Mouse (Mus musculus) embryonic stem cell, embryonic (primary cell): ENCODE measurements at regions not wholly inside any gene's neighbourhood (a gene's known extent, or its start where the extent isn't known, plus 50 kb on each side); places are given as distances from the start of the nearest gene placed in this dataset.

ENCODE experiments used
- CTCF ChIA-PET, 4 experiments: fragments of 300-600 bp in 2 of 4; fragments of 350-600 bp in 2 of 4; sonication (Branson Sonifier 250); formaldehyde crosslinking; loops; one replicate each; lab custom pipeline; 2022; ENCODE audit warnings: inconsistent platforms in 2 of 4; lab: Charles Lee
- POLR2A ChIA-PET, 4 experiments: fragments of 300-600 bp in 2 of 4; fragments of 350-600 bp in 2 of 4; sonication (Branson Sonifier 250); formaldehyde crosslinking; loops; one replicate each; lab custom pipeline; 2022; ENCODE audit warnings: antibody characterized with exemption in 4 of 4, inconsistent platforms in 1 of 4; lab: Charles Lee

- ChIA-PET POLR2A (no interaction called here), CTCF (interaction anchor here in 1 of 4 experiments (2.5 kb wide), 1 partner anchor 8 kb away, joined by 5 read pairs; no protein-coding TSS in a partner anchor)
Observed at GRCm38 (mm10) chr8:26336906-26337650, 217.7 kb downstream of the Gm45692 start.

GRCm38 (mm10) chr8:26345078-26345477, 225.7 kb downstream of the Gm45692 start:
- CTCF ChIA-PET: interaction anchor here (0.6 to 1.6 kb wide), 40 partner anchors 9 to 1396 kb away, joined by 3 to 9 read pairs (median 4); partner anchors contain the start of gene Zfp703 (in 1 of the 4)

GRCm38 (mm10) chr8:26349231-26349630, 229.9 kb downstream of the Gm45692 start:
- CTCF ChIA-PET: no interaction called here
- POLR2A ChIA-PET: no interaction called here

More at GRCm38 (mm10) chr8:26345078-26345477, 225.7 kb downstream of the Gm45692 start:
- POLR2A ChIA-PET: interaction anchor here in 2 of 4 experiments (1.0 kb wide), 2 partner anchors 16 to 634 kb away, joined by 3 to 5 read pairs; no protein-coding TSS in a partner anchor

GRCm38 (mm10) chr8:26349854-26350253, 230.5 kb downstream of the Gm45692 start:
- CTCF ChIA-PET: no interaction called here
- POLR2A ChIA-PET: interaction anchor here in 1 of 4 experiments (0.7 to 1.2 kb wide), 2 partner anchors 13 to 57 kb away, joined by 3 to 4 read pairs; no protein-coding TSS in a partner anchor

- CTCF ChIA-PET: no interaction called here
- POLR2A ChIA-PET: interaction anchor here in 1 of 4 experiments (1.2 kb wide), 1 partner anchor 12 kb away, joined by 4 read pairs; no protein-coding TSS in a partner anchor
Observed at GRCm38 (mm10) chr8:26350616-26351015, 231.3 kb downstream of the Gm45692 start.

- POLR2A ChIA-PET: interaction anchor here in 1 of 4 experiments (0.6 to 2.7 kb wide), 2 partner anchors 11 to 80 kb away, joined by 4 to 10 read pairs; no protein-coding TSS in a partner anchor
Observed at GRCm38 (mm10) chr8:26351643-26352540, 232.6 kb downstream of the Gm45692 start.

GRCm38 (mm10) chr8:26352541-26353010, 233.2 kb downstream of the Gm45692 start:
- ChIA-PET POLR2A (interaction anchor here in 1 of 4 experiments (0.6 to 2.7 kb wide), 2 partner anchors 10 to 81 kb away, joined by 4 to 10 read pairs; no protein-coding TSS in a partner anchor), CTCF (interaction anchor here in 1 of 4 experiments (0.6 kb wide), 3 partner anchors 183 to 1167 kb away, joined by 3 to 4 read pairs (median 3); no protein-coding TSS in a partner anchor)

More at GRCm38 (mm10) chr8:26351643-26352540, 232.6 kb downstream of the Gm45692 start:
- CTCF ChIA-PET: interaction anchor here in 2 of 4 experiments (0.6 kb wide), 4 partner anchors 183 to 1167 kb away, joined by 3 to 4 read pairs (median 3); no protein-coding TSS in a partner anchor

- CTCF ChIA-PET: no interaction called here
- POLR2A ChIA-PET: interaction anchor here in 1 of 4 experiments (2.7 kb wide), 1 partner anchor 9 kb away, joined by 10 read pairs; no protein-coding TSS in a partner anchor
Observed at GRCm38 (mm10) chr8:26353476-26353875, 234.1 kb downstream of the Gm45692 start.

GRCm38 (mm10) chr8:26354516-26354915, 235.2 kb downstream of the Gm45692 start:
- POLR2A ChIA-PET: no interaction called here
- CTCF ChIA-PET: interaction anchor here in 3 of 4 experiments (0.6 to 1.1 kb wide), 4 partner anchors 9 to 1799 kb away, joined by 3 to 14 read pairs (median 3); no protein-coding TSS in a partner anchor

- CTCF ChIA-PET: interaction anchor here in 1 of 4 experiments (0.9 kb wide), 1 partner anchor 12 kb away, joined by 4 read pairs; no protein-coding TSS in a partner anchor
- POLR2A ChIA-PET: no interaction called here
Observed at GRCm38 (mm10) chr8:26356801-26357200, 237.5 kb downstream of the Gm45692 start.

- CTCF ChIA-PET: no interaction called here
- POLR2A ChIA-PET: no interaction called here
Observed at GRCm38 (mm10) chr8:26358711-26359136, 239.4 kb downstream of the Gm45692 start.

- ChIA-PET POLR2A (interaction anchor here in 1 of 4 experiments (0.7 to 2.6 kb wide), 5 partner anchors 10 to 900 kb away, joined by 3 to 10 read pairs (median 3); no protein-coding TSS in a partner anchor), CTCF (interaction anchor here in 2 of 4 experiments (0.6 to 1.6 kb wide), 5 partner anchors 10 to 289 kb away, joined by 3 to 6 read pairs (median 5); no protein-coding TSS in a partner anchor)
Observed at GRCm38 (mm10) chr8:26362366-26362765, 243.0 kb downstream of the Gm45692 start.

GRCm38 (mm10) chr8:26363616-26364015, 244.3 kb downstream of the Gm45692 start:
- CTCF ChIA-PET: interaction anchor here in 2 of 4 experiments (0.6 to 1.3 kb wide), 4 partner anchors 9 to 180 kb away, joined by 3 to 4 read pairs (median 4); no protein-coding TSS in a partner anchor
- POLR2A ChIA-PET: interaction anchor here in 3 of 4 experiments (0.7 to 2.6 kb wide), 5 partner anchors 11 to 568 kb away, joined by 3 to 10 read pairs (median 4); no protein-coding TSS in a partner anchor

GRCm38 (mm10) chr8:26364637-26365036, 245.3 kb downstream of the Gm45692 start:
- CTCF ChIA-PET: interaction anchor here in 1 of 4 experiments (0.8 kb wide), 1 partner anchor 16 kb away, joined by 3 read pairs; no protein-coding TSS in a partner anchor

GRCm38 (mm10) chr8:26380668-26381067, 261.3 kb downstream of the Gm45692 start:
- POLR2A ChIA-PET: no interaction called here
- CTCF ChIA-PET: interaction anchor here in 3 of 4 experiments (0.6 to 2.4 kb wide), 16 partner anchors 12 to 736 kb away, joined by 3 to 8 read pairs (median 4); no protein-coding TSS in a partner anchor

More at GRCm38 (mm10) chr8:26364637-26365036, 245.3 kb downstream of the Gm45692 start:
- POLR2A ChIA-PET: no interaction called here

- ChIA-PET POLR2A (interaction anchor here in 1 of 4 experiments (0.5 kb wide), 1 partner anchor 780 kb away, joined by 3 read pairs; no protein-coding TSS in a partner anchor), CTCF (interaction anchor here in 3 of 4 experiments (0.8 to 2.4 kb wide), 6 partner anchors 37 to 599 kb away, joined by 3 to 7 read pairs (median 4); no protein-coding TSS in a partner anchor)
Observed at GRCm38 (mm10) chr8:26382426-26382825, 263.1 kb downstream of the Gm45692 start.

- ChIA-PET POLR2A (interaction anchor here in 1 of 4 experiments (0.7 to 1.0 kb wide), 2 partner anchors 14 to 38 kb away, joined by 3 to 4 read pairs; no protein-coding TSS in a partner anchor), CTCF (interaction anchor here in 3 of 4 experiments (0.6 to 1.4 kb wide), 7 partner anchors 17 to 877 kb away, joined by 3 to 5 read pairs (median 4); no protein-coding TSS in a partner anchor)
Observed at GRCm38 (mm10) chr8:26383886-26384285, 264.6 kb downstream of the Gm45692 start.
